Mouse (Mus musculus) c-Kit-negative CD71-positive TER-119-positive erythroid progenitor cells, embryonic 14.5 days (primary cell): ENCODE measurements around the gene Ddx3x.
"Not testable (repeated sequence)": the region's sequence is repeated elsewhere in the genome, so short reads cannot be mapped to it uniquely, and the experiment has no call there.

Experiments used
- DNase-seq: peaks from one replicate; pipeline ENCODE4 v3.0.0-alpha.2; 2013; ENCODE audit warnings: low read depth, low spot score

Ddx3x gene

DNA sequence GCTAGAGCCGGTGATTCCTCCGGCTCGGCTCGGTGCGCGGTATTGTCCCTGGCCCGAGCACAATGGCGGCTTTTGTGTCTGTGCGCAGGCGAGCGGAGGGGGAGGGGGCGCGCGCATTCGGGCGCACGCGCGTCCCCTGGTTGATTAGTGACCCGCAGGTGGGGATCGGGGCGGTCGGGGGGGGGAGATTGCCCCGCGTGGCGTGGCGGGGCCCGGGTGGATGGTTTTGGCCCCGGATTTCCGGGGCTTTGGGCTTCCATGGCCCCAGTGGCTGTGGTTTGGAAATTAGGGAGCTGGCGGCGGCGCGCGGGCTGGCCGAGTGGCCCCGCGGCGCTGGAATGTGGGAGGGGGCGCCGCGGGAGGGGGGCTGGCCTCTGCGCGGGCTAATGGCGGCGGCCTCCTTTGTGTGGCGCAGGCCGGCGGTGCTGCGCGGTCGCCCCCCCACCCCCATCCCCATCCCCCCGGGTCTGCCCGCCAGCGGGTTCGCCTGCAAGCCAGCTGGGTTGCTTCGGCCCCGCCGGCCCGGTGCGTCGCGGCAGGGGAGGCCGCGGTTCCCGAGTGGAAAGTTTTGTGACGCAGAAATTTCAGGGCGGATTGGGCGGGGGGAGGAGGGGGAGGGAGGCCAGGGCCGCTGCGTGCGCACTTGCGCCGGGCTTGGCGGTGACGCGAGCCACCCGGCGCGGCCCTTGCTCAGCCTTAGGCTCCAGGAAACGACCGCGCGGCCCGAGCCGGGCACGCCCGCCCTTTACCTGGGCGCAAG, 739 bp downstream of the Ddx3x start:
- DNase-seq = peak; percentile 55

DNA sequence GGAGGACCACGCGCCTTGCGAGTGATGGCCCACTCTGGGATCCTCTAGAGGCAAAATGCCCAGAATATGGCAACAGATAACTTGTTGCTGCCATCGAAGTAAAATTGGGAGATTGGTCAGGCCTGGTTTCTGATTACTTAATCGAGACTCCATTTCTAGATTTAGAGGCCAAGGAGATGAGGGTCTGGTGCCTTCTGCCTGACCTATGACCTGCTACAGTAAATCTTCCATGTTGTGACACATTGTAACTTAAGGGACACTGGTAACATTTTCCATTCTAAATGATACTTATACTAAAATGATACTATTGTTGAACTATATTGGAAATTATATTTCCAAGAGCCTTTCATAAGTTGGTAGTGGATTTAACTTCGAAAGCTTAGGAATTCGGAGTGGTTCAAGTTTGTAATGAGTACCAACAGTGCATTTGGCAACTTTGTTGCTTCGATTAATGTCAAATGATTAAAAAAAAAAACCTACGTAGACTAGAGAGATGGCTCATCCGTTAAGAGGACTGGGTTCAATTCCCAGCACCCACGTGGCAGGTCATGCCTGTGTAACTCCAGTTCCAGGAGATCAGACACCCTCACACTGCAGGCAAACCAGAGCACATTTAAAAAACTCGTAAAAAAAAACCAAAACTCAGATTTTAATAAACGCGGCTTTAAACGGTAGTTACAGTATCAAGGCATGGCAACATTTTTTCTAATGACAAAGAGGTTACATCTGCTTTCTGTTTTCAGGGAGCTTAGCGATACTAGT, 1.5 kb downstream of the Ddx3x start:
- no peak for DNase-seq

DNA sequence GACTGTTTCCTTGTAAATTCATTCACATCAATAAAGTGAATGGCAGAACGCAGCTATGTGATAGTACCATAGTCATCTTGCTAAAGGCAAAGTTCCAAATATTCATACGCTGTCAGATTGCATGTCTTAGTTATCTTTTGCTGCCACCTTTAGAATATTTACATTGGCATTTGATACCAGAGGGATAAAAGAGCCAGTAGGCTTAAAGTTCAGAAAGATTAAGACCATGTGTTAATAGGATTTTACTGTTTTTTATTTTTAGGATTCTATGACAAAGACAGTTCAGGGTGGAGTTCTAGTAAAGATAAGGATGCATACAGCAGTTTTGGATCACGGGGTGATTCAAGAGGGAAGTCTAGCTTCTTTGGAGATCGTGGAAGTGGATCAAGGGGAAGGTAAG, 5.0 kb downstream of the Ddx3x start:
- no peak for DNase-seq

GRCm38 (mm10) chrX:13294505-13295228, 13.9 kb downstream of the Ddx3x start:
- DNase-seq = no peak

- DNase-seq = no peak
Measured at GRCm38 (mm10) chrX:13295229-13295571, 14.4 kb downstream of the Ddx3x start.

- DNase-seq = not testable (repeated sequence)
Measured at GRCm38 (mm10) chrX:13296241-13296640, 15.5 kb downstream of the Ddx3x start.

DNA sequence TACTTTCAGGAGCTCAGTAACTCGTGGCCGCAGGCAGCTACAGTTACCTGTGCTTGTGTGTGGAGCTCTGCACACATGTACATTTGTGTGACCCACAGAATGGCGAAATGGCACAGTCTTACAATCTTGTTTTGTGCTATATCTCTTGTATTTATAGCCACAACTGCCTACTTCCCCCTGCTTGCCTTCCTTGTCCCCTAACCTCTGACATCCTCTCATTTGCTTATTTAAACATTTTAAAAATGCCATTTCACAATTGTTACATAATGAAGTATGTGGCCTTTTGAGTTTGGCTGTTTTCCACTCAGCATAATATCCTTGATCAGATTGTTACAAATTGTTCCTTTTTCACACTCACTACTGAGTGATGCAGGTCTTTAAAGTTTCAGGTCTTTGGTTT, 25.4 kb downstream of the Ddx3x start:
- DNase-seq = no peak

GRCm38 (mm10) chrX:13311396-13311795, 30.6 kb downstream of the Ddx3x start:
- DNase-seq = no peak

- DNase-seq = no peak
Measured at GRCm38 (mm10) chrX:13329611-13330010, 48.8 kb downstream of the Ddx3x start.
